In genomic region chr5:9389968-9390367, GRCm38 (mm10) we compare ENCODE assay signal across 20 mouse cellular contexts.
DNase-seq lines count a peak whose midpoint lies in the region; ATAC-seq and TF ChIP-seq lines count a peak whose summit lies in the region.
"Had no signal": no experiment of that assay in that cellular context is flagged by ENCODE, and none has a peak within 500 bp of the region (broad histone marks: within the 10 kb centered on the region; RNA-seq: fewer than 3 reads in every experiment).

No protein-coding gene starts in this region.

- WGBS in lung, postnatal 0 days, result 62% methylated on average over 7 of the region's 7 CpGs

- H3K4me2 ChIP-seq in lung, postnatal 0 days (replicated peaks; ENCODE audit: low read depth, low read length), result no peak overlapping the region
- H3K4me2 ChIP-seq: liver, embryonic 11.5 days; lung, embryonic 14.5 days had no signal

- H3K4me3 ChIP-seq in lung, postnatal 0 days (ENCODE audit: low read depth, low read length), result no peak overlapping the region
- H3K4me3 ChIP-seq in left cerebral cortex, adult 2 months, result no peak overlapping the region
- H3K4me3 ChIP-seq: erythroblast, embryonic 14.5 days; heart, adult 2 months; myocyte had no signal

- no peak for ATAC-seq in lung, postnatal 0 days

- H3K4me1 ChIP-seq in lung, postnatal 0 days (ENCODE audit: insufficient read depth, low read depth, low read length), result no peaks in the 10 kb centered on the region

- no peak overlapping the region for H3K9ac ChIP-seq in lung, postnatal 0 days (replicated peaks; ENCODE audit: low read depth)
- H3K9ac ChIP-seq: lung, embryonic 14.5 days had no signal

- no peaks in the 10 kb centered on the region for H3K36me3 ChIP-seq in lung, postnatal 0 days (ENCODE audit: insufficient read depth, low read length)

- peak; percentile 11 for DNase-seq in lung, postnatal 0 days (ENCODE audit: low spot score)
- no peak for DNase-seq in lung, postnatal 10 days
- DNase-seq in adrenal gland, adult 18-20 months (ENCODE audit: low spot score in 2 of 2), result peak; percentile 25 to 55
- DNase-seq in cerebellum, adult 11 months, result peak; percentile 17
- peak; percentile 30 to 43 for DNase-seq in cerebellum, postnatal 14 days
- no peak for DNase-seq in left cerebral cortex, postnatal 36 days (ENCODE audit: low spot score in 2 of 2)
- DNase-seq in left cerebral cortex, adult 2 months (ENCODE audit: extremely low spot score in 1 of 2, low spot score in 2 of 2), result no peak
- DNase-seq in urinary bladder, adult 18-20 months (ENCODE audit: low spot score in 2 of 2), result no peak
- DNase-seq: B cell, adult 2 months; gastrocnemius, postnatal 10 days; heart, adult 2 months; kidney, adult 9 months; kidney, postnatal 4 days; left cerebral cortex, postnatal 4 days; lung, embryonic 14.5 days; midbrain, embryonic 14.5 days; right cerebral cortex, postnatal 25 days had no signal

- no peaks in the 10 kb centered on the region for H3K9me3 ChIP-seq in lung, postnatal 0 days (ENCODE audit: low read length)

- no peaks in the 10 kb centered on the region for H3K27me3 ChIP-seq in lung, postnatal 0 days (replicated peaks; ENCODE audit: insufficient read depth, low read length)

- intact Hi-C loops in left cerebral cortex, postnatal 36 days (cut with DNase I), result no loop called here
- intact Hi-C loops in left cerebral cortex, adult 2 months (cut with DNase I), result no loop called here

- no peak for TF ChIP-seq CTCF in lung, postnatal 0 days (IDR thresholded peaks at IDR 0.05)
- no peak for TF ChIP-seq CTCF in left cerebral cortex, adult 2 months (IDR thresholded peaks at IDR 0.05)

- TF ChIP-seq EP300 in lung, postnatal 0 days (IDR thresholded peaks at IDR 0.05), result no peak

- H3K27ac ChIP-seq in lung, postnatal 0 days (ENCODE audit: low read length), result no peak overlapping the region
- no peak overlapping the region for H3K27ac ChIP-seq in left cerebral cortex, adult 2 months
- H3K27ac ChIP-seq: heart, adult 2 months had no signal

Comparison
In these comparisons a context has a peak if more than half of its experiments do, and no peak if none do; other contexts are left out.
1. DNase-seq: peak in lung, postnatal 0 days (single experiment), adrenal gland, adult 18-20 months (2 of 2), cerebellum, adult 11 months (single experiment) and cerebellum, postnatal 14 days (2 of 2); none in lung, postnatal 10 days (single experiment), left cerebral cortex, postnatal 36 days (0 of 2), left cerebral cortex, adult 2 months (0 of 2) and urinary bladder, adult 18-20 months (0 of 2).